Mouse (Mus musculus): ENCODE measurements at regions not wholly inside any gene's neighbourhood (a gene's known extent, or its start where the extent isn't known, plus 50 kb on each side); places are given as distances from the start of the nearest gene placed in this dataset.

GRCm38 (mm10) chr10:43742085-43743054 is 159.2 kb downstream of the Qrsl1 start:
- no peak for DNase-seq (ENCODE audit: extremely low spot score in 1 of 2, low spot score in 2 of 2)
- intact Hi-C loops (cut with DNase I): no loop called here

- DNase-seq (ENCODE audit: extremely low spot score in 1 of 2, low spot score in 2 of 2): no peak
- intact Hi-C loops (cut with DNase I): no loop called here
These were observed 158.1 kb downstream of the Qrsl1 start for GRCm38 (mm10) chr10:43743188-43744120.

- DNase-seq (ENCODE audit: extremely low spot score in 1 of 2, low spot score in 2 of 2): no peak
- intact Hi-C loops (cut with DNase I): no loop called here
These were observed 155.5 kb downstream of the Qrsl1 start for GRCm38 (mm10) chr10:43745931-43746630.

GRCm38 (mm10) chr10:43746631-43747001 is 154.9 kb downstream of the Qrsl1 start:
- DNase-seq (ENCODE audit: extremely low spot score in 1 of 2, low spot score in 2 of 2): no peak
- intact Hi-C loops (cut with DNase I): no loop called here

GRCm38 (mm10) chr10:43747541-43747940 is 154.0 kb downstream of the Qrsl1 start:
- no peak for DNase-seq (ENCODE audit: extremely low spot score in 1 of 2, low spot score in 2 of 2)
- intact Hi-C loops (cut with DNase I): no loop called here

GRCm38 (mm10) chr10:43748300-43748699 is 153.2 kb downstream of the Qrsl1 start:
- no peak for DNase-seq (ENCODE audit: extremely low spot score in 1 of 2, low spot score in 2 of 2)
- intact Hi-C loops (cut with DNase I): no loop called here

GRCm38 (mm10) chr10:43749496-43750110 is 151.9 kb downstream of the Qrsl1 start:
- intact Hi-C loops (cut with DNase I): no loop called here

GRCm38 (mm10) chr10:43750401-43750800 is 151.1 kb downstream of the Qrsl1 start:
- DNase-seq (ENCODE audit: extremely low spot score in 1 of 2, low spot score in 2 of 2): no peak
- intact Hi-C loops (cut with DNase I): no loop called here

More at GRCm38 (mm10) chr10:43749496-43750110, 151.9 kb downstream of the Qrsl1 start:
- no peak for DNase-seq (ENCODE audit: extremely low spot score in 1 of 2, low spot score in 2 of 2)

- intact Hi-C loops (cut with DNase I): no loop called here
- no peak for DNase-seq (ENCODE audit: extremely low spot score in 1 of 2, low spot score in 2 of 2)
These were observed 150.7 kb downstream of the Qrsl1 start for GRCm38 (mm10) chr10:43750854-43751253.

- intact Hi-C loops (cut with DNase I): no loop called here
- peak; percentile 51 to 81 for DNase-seq (ENCODE audit: extremely low spot score in 1 of 2, low spot score in 2 of 2)
These were observed 149.5 kb downstream of the Qrsl1 start for GRCm38 (mm10) chr10:43751881-43752675.

GRCm38 (mm10) chr10:43756881-43757565 is 144.5 kb downstream of the Qrsl1 start:
- intact Hi-C loops (cut with DNase I): no loop called here
- no peak for DNase-seq (ENCODE audit: extremely low spot score in 1 of 2, low spot score in 2 of 2)

- intact Hi-C loops (cut with DNase I): no loop called here
- no peak for DNase-seq (ENCODE audit: extremely low spot score in 1 of 2, low spot score in 2 of 2)
These were observed 143.2 kb downstream of the Qrsl1 start for GRCm38 (mm10) chr10:43758124-43759025.

- DNase-seq (ENCODE audit: extremely low spot score in 1 of 2, low spot score in 2 of 2): no peak
- intact Hi-C loops (cut with DNase I): no loop called here
These were observed 142.2 kb downstream of the Qrsl1 start for GRCm38 (mm10) chr10:43759186-43759905.

GRCm38 (mm10) chr10:43759906-43760281 is 141.7 kb downstream of the Qrsl1 start:
- intact Hi-C loops (cut with DNase I): no loop called here
- no peak for DNase-seq (ENCODE audit: extremely low spot score in 1 of 2, low spot score in 2 of 2)

- no peak for DNase-seq (ENCODE audit: extremely low spot score in 1 of 2, low spot score in 2 of 2)
- intact Hi-C loops (cut with DNase I): no loop called here
These were observed 139.5 kb downstream of the Qrsl1 start for GRCm38 (mm10) chr10:43761979-43762570.
